Mouse (Mus musculus) heart, embryonic 11.5 days (tissue): ENCODE results near the gene Fam83c. TPM values are rescaled to one million over a fixed set of nuclear protein-coding genes. Genes with fewer than 3 reads are reported as not detected.
A peak's percentile ranks its signal among the peaks of the same experiment; 100 is the strongest.

Experiments
- ATAC-seq: fragments of 200-750 bp; cut with Nextera tagmentation; replicated peaks from 2 replicates; pipeline ENCODE4 v1.8.0; 2017; ENCODE audit warnings: moderate library complexity; ENCODE audit not compliant: insufficient number of reproducible peaks, low FRiP score, low TSS enrichment
- H3K27ac ChIP-seq: fragments of 300-500 bp; sonication (generic); 2 replicates; pipeline ENCODE4 v1.5.1; 2014; ENCODE audit warnings: mild to moderate bottlenecking, low read depth, low read length
- H3K27me3 ChIP-seq: fragments of 300-500 bp; sonication (generic); 2 replicates; pipeline ENCODE4 v1.6.1; 2014; ENCODE audit warnings: mild to moderate bottlenecking, low read length, mixed read lengths; ENCODE audit not compliant: control insufficient read depth, insufficient read depth
- H3K36me3 ChIP-seq: fragments of 300-500 bp; sonication (generic); 2 replicates; pipeline ENCODE4 v1.6.1; 2014; ENCODE audit warnings: mild to moderate bottlenecking, low read length, moderate library complexity, mixed read lengths; ENCODE audit not compliant: control insufficient read depth, insufficient read depth
- H3K4me1 ChIP-seq: fragments of 300-500 bp; sonication (generic); 2 replicates; pipeline ENCODE4 v1.6.1; 2014; ENCODE audit warnings: low read length; ENCODE audit not compliant: control insufficient read depth, insufficient read depth
- H3K4me2 ChIP-seq: fragments of 300-500 bp; sonication (generic); 2 replicates; pipeline ENCODE4 v1.6.1; 2014; ENCODE audit warnings: mild to moderate bottlenecking, moderate library complexity
- H3K4me3 ChIP-seq: fragments of 300-500 bp; sonication (generic); 2 replicates; pipeline ENCODE4 v1.5.1; 2014; ENCODE audit warnings: low read depth, low read length
- H3K9ac ChIP-seq: fragments of 300-500 bp; sonication (generic); 2 replicates; pipeline ENCODE4 v1.6.1; 2014; ENCODE audit warnings: mild to moderate bottlenecking, low read depth, low read length, moderate library complexity
- H3K9me3 ChIP-seq: fragments of 300-500 bp; sonication (generic); replicated peaks from 2 replicates; pipeline ENCODE4 v1.6.1; 2016; ENCODE audit warnings: low read length; ENCODE audit not compliant: control insufficient read depth
- WGBS: fragments of 180-500 bp; shearing (Covaris S2); extraction: QIAGEN DNeasy Blood & Tissue Kit; methylation state at CpG from one replicate; pipeline ENCODE4 v1.1.7; 2014; ENCODE audit not compliant: insufficient replicate concordance; 5-methylcytosine and 5-hydroxymethylcytosine counted together
- polyA plus RNA-seq: library from polyadenylated mRNA; unstranded; fragments of >200 nt; fragmentation: Nextera tagmentation; extraction: Ambion mirVana; gene quantifications from 2 replicates; pipeline ENCODE4 v1.2.1, GENCODE M21; 2014

Fam83c gene
- polyA plus RNA-seq, 1 experiment from 2014 or later: 0.06 TPM

GRCm38 (mm10) chr2:155794674-155795445 is 39.8 kb downstream of the Fam83c start:
- Histone ChIP-seq H3K27me3 (peaks cover 8% of the 10 kb centered on the region; the same call in 1 of the 2 replicates), H3K4me1 (no peaks in the 10 kb centered on the region), H3K4me2 (no peak overlapping the region), H3K36me3 (no peaks in the 10 kb centered on the region), H3K9ac (no peak overlapping the region), H3K4me3 (no peak overlapping the region), H3K9me3 (no peaks in the 10 kb centered on the region), H3K27ac (no peak overlapping the region)
- ATAC-seq: no peak
- WGBS: 75% methylated on average over 12 of the region's 12 CpGs

- Histone ChIP-seq H3K9me3 (no peaks in the 10 kb centered on the region), H3K27me3 (peaks cover 6% of the 10 kb centered on the region), H3K4me2 (peak overlapping the region; percentile 0; the same call in 1 of the 2 replicates), H3K4me3 (no peak overlapping the region), H3K4me1 (no peaks in the 10 kb centered on the region), H3K9ac (no peak overlapping the region), H3K36me3 (no peaks in the 10 kb centered on the region), H3K27ac (no peak overlapping the region)
- 34% methylated on average over 12 of the region's 12 CpGs for WGBS
- no peak for ATAC-seq
These were observed 41.8 kb downstream of the Fam83c start for GRCm38 (mm10) chr2:155792899-155793298.

GRCm38 (mm10) chr2:155787949-155788931 is 46.4 kb downstream of the Fam83c start:
- H3K4me3 ChIP-seq: no peak overlapping the region
- peaks cover 6% of the 10 kb centered on the region for H3K27me3 ChIP-seq
- H3K4me2 ChIP-seq: no peak overlapping the region
- H3K4me1 ChIP-seq: no peaks in the 10 kb centered on the region
- no peaks in the 10 kb centered on the region for H3K36me3 ChIP-seq
- H3K27ac ChIP-seq: no peak overlapping the region
- H3K9ac ChIP-seq: no peak overlapping the region
- 57% methylated on average over 18 of the region's 18 CpGs for WGBS
- no peak for ATAC-seq
- no peaks in the 10 kb centered on the region for H3K9me3 ChIP-seq

GRCm38 (mm10) chr2:155786905-155787304 is 47.7 kb downstream of the Fam83c start:
- no peak for ATAC-seq

GRCm38 (mm10) chr2:155784534-155784933 is 50.1 kb downstream of the Fam83c start:
- 73% methylated on average over 6 of the region's 6 CpGs for WGBS
- Histone ChIP-seq H3K4me2 (no peak overlapping the region), H3K27ac (no peak overlapping the region), H3K4me1 (no peaks in the 10 kb centered on the region), H3K4me3 (no peak overlapping the region), H3K36me3 (no peaks in the 10 kb centered on the region), H3K9me3 (no peaks in the 10 kb centered on the region), H3K27me3 (peaks cover 2% of the 10 kb centered on the region; the same call in 1 of the 2 replicates), H3K9ac (no peak overlapping the region)
- no peak for ATAC-seq

More at GRCm38 (mm10) chr2:155786905-155787304, 47.7 kb downstream of the Fam83c start:
- Histone ChIP-seq H3K36me3 (no peaks in the 10 kb centered on the region), H3K27ac (no peak overlapping the region), H3K4me1 (no peaks in the 10 kb centered on the region), H3K27me3 (peaks cover 6% of the 10 kb centered on the region), H3K4me2 (no peak overlapping the region), H3K9ac (no peak overlapping the region), H3K4me3 (no peak overlapping the region), H3K9me3 (no peaks in the 10 kb centered on the region)
- 66% methylated on average over 5 of the region's 5 CpGs for WGBS

- no peak for ATAC-seq
- H3K36me3 ChIP-seq: no peaks in the 10 kb centered on the region
- no peak overlapping the region for H3K27ac ChIP-seq
- peaks cover 3% of the 10 kb centered on the region; the same call in 1 of the 2 replicates for H3K4me1 ChIP-seq
- H3K4me3 ChIP-seq: no peak overlapping the region
- no peak overlapping the region for H3K4me2 ChIP-seq
- 75% methylated on average over 3 of the region's 3 CpGs for WGBS
- no peaks in the 10 kb centered on the region for H3K9me3 ChIP-seq
- peaks cover 32% of the 10 kb centered on the region for H3K27me3 ChIP-seq
- H3K9ac ChIP-seq: no peak overlapping the region
These were observed 55.1 kb downstream of the Fam83c start for GRCm38 (mm10) chr2:155779506-155779905.

- ATAC-seq: no peak
- Histone ChIP-seq H3K4me1 (peaks cover 3% of the 10 kb centered on the region; the same call in 1 of the 2 replicates), H3K27me3 (peaks cover 36% of the 10 kb centered on the region), H3K9ac (no peak overlapping the region), H3K27ac (no peak overlapping the region), H3K4me2 (no peak overlapping the region), H3K36me3 (no peaks in the 10 kb centered on the region), H3K9me3 (no peaks in the 10 kb centered on the region), H3K4me3 (no peak overlapping the region)
- 55% methylated on average over 7 of the region's 7 CpGs for WGBS
These were observed 55.6 kb downstream of the Fam83c start for GRCm38 (mm10) chr2:155779066-155779465.

GRCm38 (mm10) chr2:155778004-155778403 is 56.6 kb downstream of the Fam83c start:
- Histone ChIP-seq H3K9me3 (no peaks in the 10 kb centered on the region), H3K4me1 (peaks cover 3% of the 10 kb centered on the region; the same call in 1 of the 2 replicates), H3K9ac (no peak overlapping the region), H3K27me3 (peaks cover 46% of the 10 kb centered on the region), H3K4me2 (no peak overlapping the region), H3K27ac (no peak overlapping the region), H3K36me3 (no peaks in the 10 kb centered on the region), H3K4me3 (no peak overlapping the region)
- ATAC-seq: no peak
- WGBS: 46% methylated on average over 6 of the region's 6 CpGs
